Mouse (Mus musculus) spleen, adult 2 months (tissue): ENCODE measurements around the gene 2310030G06Rik. TPM values are rescaled to one million over a fixed set of nuclear protein-coding genes. Genes with fewer than 3 reads are reported as not detected.

Source experiments
- DNase-seq, 2 experiments: peaks; one replicate each; pipeline versions ENCODE4 v3.0.0 to v3.0.0-alpha.2; 2012 to 2021; ENCODE audit warnings: low spot score in 2 of 2, low read depth in 1 of 2
- H3K27ac ChIP-seq: fragments of 200-500 bp; 2 replicates; pipeline ENCODE4 v1.5.1; 2012; ENCODE audit warnings: low read length, inconsistent platforms; ENCODE audit not compliant: insufficient read depth
- H3K27me3 ChIP-seq: fragments of 200-500 bp; 2 replicates; pipeline ENCODE4 v1.6.1; 2012; ENCODE audit warnings: mild to moderate bottlenecking, moderate library complexity, low read length, inconsistent platforms; ENCODE audit not compliant: control insufficient read depth, insufficient read depth
- H3K36me3 ChIP-seq: fragments of 200-500 bp; 2 replicates; pipeline ENCODE4 v1.6.1; 2012; ENCODE audit warnings: mild to moderate bottlenecking, low read length, inconsistent platforms; ENCODE audit not compliant: control insufficient read depth, insufficient read depth
- H3K4me1 ChIP-seq: fragments of 200-500 bp; 2 replicates; pipeline ENCODE4 v1.6.1; 2011; ENCODE audit warnings: inconsistent platforms; ENCODE audit not compliant: control insufficient read depth, insufficient read depth, insufficient read length
- H3K4me3 ChIP-seq: fragments of 200-500 bp; 2 replicates; pipeline ENCODE4 v1.5.1; 2011; ENCODE audit warnings: mild to moderate bottlenecking, inconsistent platforms; ENCODE audit not compliant: insufficient read depth, insufficient read length; ENCODE audit errors: extremely low read depth
- CTCF ChIP-seq: fragments of 200-500 bp; IDR thresholded peaks from 2 replicates; pipeline ENCODE4 v1.5.1; 2011; ENCODE audit warnings: mild to moderate bottlenecking, inconsistent platforms; ENCODE audit not compliant: insufficient read depth, insufficient read length, insufficient replicate concordance; ENCODE audit errors: extremely low read depth
- POLR2A ChIP-seq: fragments of 200-500 bp; IDR thresholded peaks from 2 replicates; pipeline ENCODE4 v1.6.1; 2011; ENCODE audit warnings: low read depth, low read length, inconsistent platforms
- WGBS: fragments of 180-500 bp; shearing (Covaris S2); methylation state at CpG from one replicate; pipeline ENCODE4 v1.1.7; 2018; 5-methylcytosine and 5-hydroxymethylcytosine counted together
- polyA plus RNA-seq: library from polyadenylated mRNA; depleted of rRNA; stranded (reverse); fragments of >200 nt; gene quantifications from 2 replicates; pipeline ENCODE4 v1.2.3, GENCODE M21; 2012; rRNA removed

Gene 2310030G06Rik
- 0.71 and 0.94 TPM in 2 replicates for polyA plus RNA-seq

DNA sequence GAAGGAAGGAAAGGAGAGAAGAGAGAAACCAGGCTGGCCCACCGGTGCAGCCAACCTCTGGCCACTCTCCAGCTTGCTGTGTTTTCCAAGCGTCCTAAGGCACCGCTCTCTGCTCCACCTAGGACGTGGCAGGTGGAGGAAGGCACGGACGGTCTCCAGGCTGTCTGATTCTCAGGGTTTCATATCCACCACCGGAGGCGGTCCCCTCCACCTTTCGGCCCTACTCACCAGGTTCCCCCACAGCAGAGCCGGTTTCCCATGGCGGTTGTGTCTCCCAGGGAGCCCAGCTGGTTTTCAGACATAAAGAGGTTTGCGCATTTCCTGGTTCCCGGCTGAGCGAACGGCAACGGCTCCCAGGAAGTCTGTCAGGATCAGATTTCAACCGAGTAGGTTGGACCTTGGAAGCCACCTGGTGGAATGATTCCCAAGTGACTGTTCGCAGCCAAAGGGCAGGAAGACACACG lies at the start of gene 2310030G06Rik:
Gene 2310030G06Rik (minus strand): TSS at position 323 of the 464 bp plus-strand sequence.
- Histone ChIP-seq H3K27ac (no peak within 1 kb of the TSS), H3K36me3 (no peaks in the 10 kb centered on the region), H3K4me1 (no peaks in the 10 kb centered on the region), H3K27me3 (no peaks in the 10 kb centered on the region; the same call in 1 of the 2 replicates), H3K4me3 (0 out of 2 replicates have a peak within 1 kb of the TSS, but pooled peaks have one; percentile 5)
- TF ChIP-seq POLR2A = no peak
- no peak for TF ChIP-seq CTCF
- DNase-seq = no peak
- 18% methylated on average over 19 of the region's 19 CpGs for WGBS

DNA sequence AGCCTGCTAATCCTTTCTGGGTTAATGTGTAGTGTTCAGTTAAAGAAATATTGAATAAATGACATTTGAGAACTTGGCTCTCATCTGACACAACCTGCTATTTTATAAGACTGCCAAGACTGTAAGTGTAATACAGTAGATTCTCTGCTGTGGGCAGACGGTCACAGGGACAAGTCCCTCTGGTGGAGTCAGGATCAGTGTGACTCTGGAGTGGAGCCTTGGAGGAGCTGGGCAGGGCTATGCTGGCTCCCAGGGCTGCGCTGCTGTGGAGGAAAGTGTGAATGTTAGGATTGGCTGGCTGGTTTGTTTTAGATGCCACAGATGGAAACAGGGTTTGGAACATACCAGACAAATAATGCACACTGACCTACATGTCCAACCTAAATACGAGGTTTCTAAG lies 48.9 kb upstream of the 2310030G06Rik start:
- DNase-seq = no peak
- Histone ChIP-seq H3K4me3 (no peak overlapping the region), H3K27ac (no peak overlapping the region), H3K4me1 (no peaks in the 10 kb centered on the region), H3K27me3 (no peaks in the 10 kb centered on the region), H3K36me3 (peaks cover 15% of the 10 kb centered on the region)
- TF ChIP-seq CTCF (no peak), POLR2A (no peak)
- 91% methylated on average over 3 of the region's 3 CpGs for WGBS

DNA sequence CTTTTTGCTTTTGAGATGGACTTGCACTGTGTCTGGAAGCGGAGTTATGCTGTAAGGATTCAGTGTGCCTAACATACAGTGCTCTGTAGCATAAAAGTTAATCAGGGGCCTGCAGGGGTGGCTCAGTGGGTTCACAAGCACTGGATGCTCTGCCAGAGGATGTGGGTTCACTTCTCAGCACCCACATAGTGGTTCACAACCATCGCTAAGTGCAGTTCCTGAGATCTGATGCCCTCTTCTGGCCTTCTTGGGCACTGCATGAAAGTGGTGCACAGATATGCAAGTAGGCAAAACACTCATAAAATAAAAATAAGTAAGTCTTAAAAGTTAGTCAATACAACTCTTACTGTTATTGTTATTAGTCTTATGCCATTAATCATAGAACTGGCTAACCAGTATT lies 35.8 kb upstream of the 2310030G06Rik start:
- DNase-seq = peak; percentile 32 to 36
- H3K27ac ChIP-seq = no peak overlapping the region
- no peaks in the 10 kb centered on the region for H3K4me1 ChIP-seq
- TF ChIP-seq POLR2A = no peak
- peak; percentile 20; the same call in 1 of the 2 replicates for TF ChIP-seq CTCF
- 68% methylated on average over 2 of the region's 2 CpGs for WGBS
- no peak overlapping the region for H3K4me3 ChIP-seq
- H3K36me3 ChIP-seq = peaks cover 17% of the 10 kb centered on the region
- H3K27me3 ChIP-seq = no peaks in the 10 kb centered on the region

DNA sequence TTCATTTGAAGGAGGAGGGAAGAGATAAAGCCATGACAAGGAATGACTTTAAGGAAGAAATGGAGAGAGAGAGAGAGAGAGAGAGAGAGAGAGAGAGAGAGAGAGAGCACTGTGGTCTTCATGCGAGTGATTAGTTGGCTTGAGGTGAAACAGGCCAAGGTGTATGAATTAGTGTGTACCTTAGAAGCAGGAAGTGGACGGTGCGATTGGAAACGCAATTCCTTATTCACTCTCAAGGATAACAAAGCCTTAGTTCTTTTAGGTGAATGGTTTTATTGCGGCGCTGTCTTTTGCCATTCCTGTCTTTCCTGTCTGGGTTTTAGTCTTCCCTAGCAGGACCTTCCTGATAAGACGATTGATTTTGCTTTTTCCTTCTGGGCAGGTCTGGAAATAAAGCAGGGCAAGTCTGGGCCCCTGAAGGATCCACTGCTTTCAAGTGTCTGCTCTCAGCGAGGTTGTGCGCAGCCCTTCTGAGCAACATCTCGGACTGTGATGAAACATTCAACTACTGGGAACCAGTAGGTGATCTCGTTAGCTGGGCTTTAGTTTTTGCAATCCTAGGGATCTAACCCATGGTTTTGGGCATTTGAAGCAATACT lies 29.9 kb upstream of the 2310030G06Rik start:
- H3K36me3 ChIP-seq = peaks cover 7% of the 10 kb centered on the region
- WGBS = 71% methylated on average over 11 of the region's 11 CpGs
- H3K27ac ChIP-seq = no peak overlapping the region
- H3K4me1 ChIP-seq = peaks cover 9% of the 10 kb centered on the region
- no peaks in the 10 kb centered on the region for H3K27me3 ChIP-seq
- no peak overlapping the region; the same call in 1 of the 2 replicates for H3K4me3 ChIP-seq
- no peak for TF ChIP-seq POLR2A
- no peak for TF ChIP-seq CTCF
- DNase-seq = no peak

DNA sequence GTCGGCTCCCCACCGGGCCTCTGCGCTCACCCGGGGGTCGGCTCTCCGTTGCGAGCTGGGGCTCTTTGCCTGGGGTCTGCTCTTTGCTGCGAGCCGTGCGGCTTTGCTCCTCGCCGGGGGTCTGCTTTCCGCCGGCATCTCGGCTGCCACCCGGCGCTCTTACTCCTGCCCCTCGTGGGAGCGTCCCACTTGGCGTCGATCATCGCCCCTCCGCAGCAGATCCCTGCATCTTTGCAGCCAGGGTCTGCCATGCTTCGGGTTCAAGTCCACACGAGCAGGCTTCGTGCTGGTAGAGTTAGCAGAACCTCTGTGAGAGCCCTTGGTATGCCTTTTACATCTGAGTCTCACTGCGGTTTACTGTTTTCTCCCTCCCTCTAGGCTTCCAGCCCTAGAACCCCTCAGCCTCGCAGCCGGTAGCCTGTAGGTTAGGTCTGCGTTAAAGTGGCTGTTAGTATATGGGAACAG lies 29.4 kb upstream of the 2310030G06Rik start:
- DNase-seq = no peak
- Histone ChIP-seq H3K36me3 (peaks cover 6% of the 10 kb centered on the region), H3K27ac (no peak overlapping the region), H3K4me3 (peak overlapping the region; percentile 79), H3K4me1 (peaks cover 9% of the 10 kb centered on the region), H3K27me3 (no peaks in the 10 kb centered on the region)
- whole genome bisulfite sequencing = under 1% methylated on average over 30 of the region's 30 CpGs
- TF ChIP-seq CTCF = no peak

DNA sequence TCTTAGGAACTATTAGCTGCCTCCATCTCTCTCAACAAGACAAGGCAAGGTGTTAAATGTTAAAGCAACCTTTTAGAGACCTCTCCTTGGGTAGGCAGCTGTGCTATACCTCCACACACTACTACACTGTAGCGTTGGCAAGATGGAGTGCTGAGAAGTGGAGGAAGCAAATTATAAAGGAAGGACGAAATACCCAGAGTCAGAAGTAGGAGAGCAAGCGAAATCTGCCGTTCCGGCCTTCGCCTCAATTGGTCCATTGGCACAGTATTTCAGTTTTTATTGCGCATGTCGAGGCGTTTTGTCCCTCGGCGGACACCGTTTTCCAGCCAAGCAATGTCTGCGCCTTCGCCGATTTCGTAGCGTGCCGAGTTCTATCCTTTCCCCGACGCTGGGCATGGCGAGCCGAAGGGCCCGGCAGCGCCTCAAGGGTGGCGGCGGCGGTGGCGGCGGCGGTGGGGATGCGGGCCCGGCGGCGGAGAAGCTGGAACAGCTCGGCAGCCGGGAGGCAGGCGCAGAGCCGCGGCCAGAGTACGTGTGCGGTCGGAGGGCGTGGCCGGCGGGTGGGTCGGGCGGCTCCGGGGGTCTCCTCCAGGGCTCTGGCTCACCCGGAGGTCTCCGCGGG lies 28.8 kb upstream of the 2310030G06Rik start, which contains the start of the genes Alg9 and 1110032A03Rik:
Gene Alg9 (plus strand): TSS at position 29 of the 622 bp plus-strand sequence.
Gene 1110032A03Rik (minus strand): TSS at position 530 of the 622 bp plus-strand sequence.
- WGBS = 1% methylated on average over 48 of the region's 51 CpGs
- Histone ChIP-seq H3K36me3 (peaks cover 3% of the 10 kb centered on the region; the same call in 1 of the 2 replicates), H3K27me3 (no peaks in the 10 kb centered on the region), H3K4me1 (peaks cover 9% of the 10 kb centered on the region), H3K4me3 (peak within 1 kb of the TSS; percentile 79), H3K27ac (peak within 1 kb of the TSS; percentile 80)
- DNase-seq = peak; percentile 73 to 85
- no peak for TF ChIP-seq CTCF
- TF ChIP-seq POLR2A = no peak
